Mouse (Mus musculus) bone marrow, adult 2 months (tissue): Measurements from ENCODE around the gene Vmn2r109. TPM values are rescaled to one million over a fixed set of nuclear protein-coding genes. Genes with fewer than 3 reads are reported as not detected.
"Not testable (repeated sequence)": the region's sequence is repeated elsewhere in the genome, so short reads cannot be mapped to it uniquely, and the experiment has no call there.

Experiments
- H3K27ac ChIP-seq: fragments of 200-500 bp; 2 replicates; pipeline ENCODE4 v1.5.1; 2012; ENCODE audit warnings: low read depth, mild to moderate bottlenecking, control low read depth, inconsistent platforms, low read length; ENCODE audit not compliant: control insufficient read depth, poor library complexity, insufficient read depth
- H3K4me1 ChIP-seq: fragments of 200-500 bp; 2 replicates; pipeline ENCODE4 v1.6.1; 2011; ENCODE audit warnings: low read length; ENCODE audit not compliant: control insufficient read depth, insufficient read depth
- H3K4me3 ChIP-seq: fragments of 200-500 bp; replicated peaks from 2 replicates; pipeline ENCODE3; 2011; ENCODE audit warnings: mild to moderate bottlenecking, low read depth, low read length, control low read depth; ENCODE audit not compliant: control insufficient read depth
- CTCF ChIP-seq: fragments of 200-500 bp; IDR thresholded peaks from 2 replicates; pipeline ENCODE4 v1.5.1; 2011; ENCODE audit warnings: low read length, control low read depth; ENCODE audit not compliant: control insufficient read depth, insufficient read depth
- POLR2A ChIP-seq: fragments of 200-500 bp; IDR thresholded peaks from 2 replicates; pipeline ENCODE4 v1.6.1; 2011; ENCODE audit warnings: low read depth, mild to moderate bottlenecking, control low read depth, low read length, borderline replicate concordance; ENCODE audit not compliant: control insufficient read depth
- WGBS: fragments of 180-500 bp; shearing (Covaris S2); methylation state at CpG from one replicate; pipeline ENCODE4 v1.1.7; 2018; 5-methylcytosine and 5-hydroxymethylcytosine counted together
- polyA plus RNA-seq: library from polyadenylated mRNA; stranded (reverse); fragments of >200 nt; gene quantifications from 2 replicates; pipeline ENCODE4 v1.2.4, GENCODE M21; 2011; ENCODE audit warnings: low replicate concordance; ENCODE audit not compliant: missing spikeins, insufficient read depth, insufficient read length

The Vmn2r109 gene
- not detected in 2 replicates for polyA plus RNA-seq

GRCm38 (mm10) chr17:20564656-20565055 is at the start of gene Vmn2r109:
Gene Vmn2r109, minus strand, starts transcription at chr17:20564756.
- WGBS = 89% methylated on average over 1 of the region's 1 CpGs
- H3K27ac ChIP-seq = no peak within 1 kb of the TSS
- TF ChIP-seq POLR2A = no peak
- TF ChIP-seq CTCF = no peak
- no peaks in the 10 kb centered on the region for H3K4me1 ChIP-seq
- H3K4me3 ChIP-seq = no peak within 1 kb of the TSS

DNA sequence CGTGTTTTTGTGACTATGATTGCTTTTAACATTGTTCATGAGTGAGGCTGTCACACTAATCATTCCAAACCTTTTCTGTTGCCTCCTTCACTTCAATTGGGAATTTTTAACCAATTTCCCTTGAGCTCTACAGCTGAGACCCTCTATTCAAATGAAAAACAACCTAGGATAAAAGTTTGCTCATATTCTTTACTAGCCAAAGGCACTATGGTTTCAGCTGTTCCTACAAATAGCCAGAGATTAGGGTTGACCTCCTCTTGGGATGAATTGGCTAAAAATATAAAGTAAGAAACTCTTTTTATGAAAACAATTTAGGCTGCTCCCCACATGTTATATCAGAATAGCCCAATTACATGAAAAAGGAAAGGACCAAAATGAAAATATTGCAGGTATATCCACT is 31.8 kb upstream of the Vmn2r109 start, which contains the start of gene Vmn2r110:
TSS of gene Vmn2r110 (minus strand) at position 101 of the 400 bp plus-strand sequence.
- no peak within 1 kb of the TSS for H3K27ac ChIP-seq
- no peak within 1 kb of the TSS for H3K4me3 ChIP-seq
- 34% methylated on average over 1 of the region's 1 CpGs for WGBS
- H3K4me1 ChIP-seq = no peaks in the 10 kb centered on the region
- TF ChIP-seq CTCF = no peak
- no peak for TF ChIP-seq POLR2A

DNA sequence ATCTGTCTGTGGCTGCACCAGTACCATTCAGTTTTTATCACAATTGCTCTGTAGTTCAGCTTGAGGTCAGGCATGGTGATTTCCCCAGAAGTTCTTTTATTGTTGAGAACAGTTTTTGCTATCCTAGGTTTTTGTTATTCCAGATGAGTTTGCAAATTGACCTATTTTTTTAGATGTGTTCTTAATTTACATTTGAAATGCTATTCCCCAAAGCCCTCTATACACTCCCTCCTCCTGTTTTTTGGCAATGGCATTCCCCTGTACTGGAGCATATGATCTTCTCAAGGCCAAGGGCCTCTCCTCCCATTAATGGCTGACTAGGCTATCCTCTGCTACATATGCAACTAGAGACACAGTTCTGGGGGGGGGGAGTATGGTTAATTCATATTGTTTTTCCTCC is 56.3 kb downstream of the Vmn2r109 start:
- H3K27ac ChIP-seq = not testable (repeated sequence)

GRCm38 (mm10) chr17:20497858-20498257 is 66.7 kb downstream of the Vmn2r109 start, which contains the start of gene Vmn1r225:
Gene Vmn1r225, plus strand, starts transcription at chr17:20498158.
- Histone ChIP-seq H3K4me3 (no peak within 1 kb of the TSS), H3K27ac (no peak within 1 kb of the TSS), H3K4me1 (no peaks in the 10 kb centered on the region)
- TF ChIP-seq POLR2A (no peak), CTCF (no peak)

More for the DNA sequence above, 56.3 kb downstream of the Vmn2r109 start:
- not testable (repeated sequence) for H3K4me3 ChIP-seq, H3K4me1 ChIP-seq

Other genes with a start within 250 kb of the Vmn2r109 start
- not detected in 2 replicates for gene Vmn2r107, start 219.5 kb downstream of the Vmn2r109 start, polyA plus RNA-seq
- not detected in 2 replicates for gene Vmn1r224, start 150.6 kb downstream of the Vmn2r109 start, polyA plus RNA-seq
- not detected in 2 replicates for gene Vmn2r108, start 83.4 kb downstream of the Vmn2r109 start, polyA plus RNA-seq
- gene Vmn1r225, start 66.6 kb downstream of the Vmn2r109 start, polyA plus RNA-seq = 0.32 TPM in 1 of 2 replicates, not detected in the other
- gene Vmn2r110, start 31.7 kb upstream of the Vmn2r109 start, polyA plus RNA-seq = 0.11 TPM in 1 of 2 replicates, not detected in the other
- gene Fpr-rs3, start 60.1 kb upstream of the Vmn2r109 start, polyA plus RNA-seq = not detected in 2 replicates
- not detected in 2 replicates for gene Vmn1r226, start 118.1 kb upstream of the Vmn2r109 start, polyA plus RNA-seq
- not detected in 2 replicates for gene Vmn1r227, start 165.1 kb upstream of the Vmn2r109 start, polyA plus RNA-seq
- gene Vmn1r228, start 221.4 kb upstream of the Vmn2r109 start, polyA plus RNA-seq = not detected in 2 replicates
- gene Vmn1r229, start 246.8 kb upstream of the Vmn2r109 start, polyA plus RNA-seq = 0.14 TPM in 1 of 2 replicates, not detected in the other